Mouse (Mus musculus) embryo, embryonic 11.5 days (tissue): Measurements from ENCODE around the gene Npdc1.

ENCODE experiments used
- DNase-seq: peaks from one replicate; pipeline ENCODE4 v3.0.0-alpha.2; 2012; ENCODE audit warnings: low read depth, low spot score

The Npdc1 gene

GRCm38 (mm10) chr2:25399051-25399450, at the start of gene Npdc1:
Npdc1 (plus strand) TSS chr2:25399351.
- DNase-seq, result no peak

- DNase-seq, result no peak
Observed at GRCm38 (mm10) chr2:25349499-25349898, 49.7 kb upstream of the Npdc1 start.

- DNase-seq, result no peak
Observed at GRCm38 (mm10) chr2:25350701-25351100, 48.5 kb upstream of the Npdc1 start.

- no peak for DNase-seq
Observed at GRCm38 (mm10) chr2:25354211-25354610, 44.9 kb upstream of the Npdc1 start.

GRCm38 (mm10) chr2:25355419-25356066, 43.6 kb upstream of the Npdc1 start:
- no peak for DNase-seq

- peak; percentile 81 for DNase-seq
Observed at GRCm38 (mm10) chr2:25356208-25357079, 42.7 kb upstream of the Npdc1 start, which contains the start of gene Dpp7. Dpp7 (minus strand) TSS chr2:25356359.

- no peak for DNase-seq
Observed at GRCm38 (mm10) chr2:25359848-25360247, 39.3 kb upstream of the Npdc1 start.

- DNase-seq, result no peak
Observed at GRCm38 (mm10) chr2:25363478-25364178, 35.5 kb upstream of the Npdc1 start.

GRCm38 (mm10) chr2:25364313-25364712, 34.8 kb upstream of the Npdc1 start:
- no peak for DNase-seq

- DNase-seq, result no peak
Observed at GRCm38 (mm10) chr2:25364761-25365090, 34.4 kb upstream of the Npdc1 start.

GRCm38 (mm10) chr2:25365091-25365761, 33.9 kb upstream of the Npdc1 start, which contains the start of gene Uap1l1:
Uap1l1 (minus strand) TSS chr2:25365682.
- peak; percentile 43 for DNase-seq

- no peak for DNase-seq
Observed at GRCm38 (mm10) chr2:25369996-25370395, 29.2 kb upstream of the Npdc1 start.

- peak; percentile 82 for DNase-seq
Observed at GRCm38 (mm10) chr2:25371764-25372643, 27.1 kb upstream of the Npdc1 start, which contains the start of gene Sapcd2. Sapcd2 (plus strand) TSS chr2:25372321.

- DNase-seq, result no peak
Observed at GRCm38 (mm10) chr2:25372644-25373391, 26.3 kb upstream of the Npdc1 start.

- no peak for DNase-seq
Observed at GRCm38 (mm10) chr2:25373431-25373830, 25.7 kb upstream of the Npdc1 start.

- no peak for DNase-seq
Observed at GRCm38 (mm10) chr2:25376589-25376988, 22.6 kb upstream of the Npdc1 start.

GRCm38 (mm10) chr2:25384492-25384891, 14.7 kb upstream of the Npdc1 start:
- DNase-seq, result no peak

GRCm38 (mm10) chr2:25391266-25391665, 7.9 kb upstream of the Npdc1 start:
- DNase-seq, result no peak

- DNase-seq, result no peak
Observed at GRCm38 (mm10) chr2:25394281-25395221, 4.6 kb upstream of the Npdc1 start.
